Mouse (Mus musculus): ENCODE data around the gene Spata19.

DNA sequence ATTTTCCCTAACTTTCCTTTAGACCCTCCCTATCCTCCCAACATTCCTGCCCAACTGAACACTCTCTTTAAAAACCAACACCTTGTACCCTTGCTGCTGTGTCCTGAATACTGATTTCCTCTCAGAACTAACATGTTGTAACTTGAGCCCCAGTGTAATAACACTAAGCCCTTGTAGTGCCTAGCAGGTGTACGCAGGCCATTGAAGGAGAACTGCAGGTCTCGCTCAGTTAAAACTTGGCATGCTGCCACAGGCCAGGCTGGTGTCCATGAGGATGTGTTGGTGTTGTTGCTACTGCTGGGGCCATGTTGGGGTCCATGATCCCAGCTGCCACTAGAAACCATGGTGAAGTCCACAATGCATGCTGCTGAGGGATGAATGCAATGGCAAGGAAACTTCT, 27.5 kb upstream of the Spata19 start:
- TF ChIP-seq CTCF (IDR thresholded peaks at IDR 0.05; ENCODE audit: low read depth, low read length) (no peak), POLR2A (IDR thresholded peaks at IDR 0.05; ENCODE audit: borderline replicate concordance, low read depth, low read length) (no peak)

Data from bone marrow macrophage, adult 2 months (primary cell).